Comparison of ENCODE assay signal across 19 mouse cellular contexts in genomic region chr19:40679632-40680031, GRCm38 (mm10).
DNase-seq lines count a peak whose midpoint lies in the region; ATAC-seq and TF ChIP-seq lines count a peak whose summit lies in the region.
"Had no signal": no experiment of that assay in that cellular context is flagged by ENCODE, and none has a peak within 500 bp of the region (broad histone marks: within the 10 kb centered on the region; RNA-seq: fewer than 3 reads in every experiment).

No protein-coding gene starts in this region.

- peak overlapping the region; percentile 68 for H3K27ac ChIP-seq in spleen, adult 2 months (ENCODE audit: insufficient read depth, low read length)
- no peak overlapping the region for H3K27ac ChIP-seq in forebrain, embryonic 14.5 days (ENCODE audit: low read depth, low read length)
- H3K27ac ChIP-seq: layer of hippocampus, adult 2 months; limb, embryonic 13.5 days; liver, embryonic 14.5 days; neural tube, embryonic 12.5 days had no signal

- no peak overlapping the region for H3K9ac ChIP-seq in forebrain, embryonic 14.5 days (ENCODE audit: low read length)
- H3K9ac ChIP-seq: forebrain, postnatal 0 days; heart, embryonic 15.5 days; limb, embryonic 13.5 days; liver, embryonic 14.5 days; neural tube, embryonic 12.5 days had no signal

- no peak for TF ChIP-seq CTCF in spleen, adult 2 months (IDR thresholded peaks at IDR 0.05; ENCODE audit: extremely low read depth, insufficient read depth, insufficient read length, insufficient replicate concordance)

- H3K9me3 ChIP-seq in forebrain, embryonic 14.5 days (replicated peaks; ENCODE audit: control insufficient read depth, low read length) = no peaks in the 10 kb centered on the region
- H3K9me3 ChIP-seq: heart, embryonic 15.5 days; limb, embryonic 13.5 days; megakaryocyte, embryonic 14.5 days; neural tube, embryonic 12.5 days had no signal

- no peak overlapping the region for H3K4me3 ChIP-seq in spleen, adult 2 months (ENCODE audit: extremely low read depth, insufficient read depth, insufficient read length)
- no peak overlapping the region for H3K4me3 ChIP-seq in forebrain, embryonic 14.5 days (ENCODE audit: low read depth, low read length)
- H3K4me3 ChIP-seq: heart, embryonic 15.5 days; layer of hippocampus, adult 2 months; limb, embryonic 13.5 days; neural tube, embryonic 12.5 days had no signal

- ATAC-seq in CD4-positive, CD25-positive, alpha-beta regulatory T cell, adult 4 months = peak; percentile 81
- ATAC-seq in erythroblast, adult 5-6 weeks (replicated peaks; ENCODE audit: low FRiP score, poor library complexity, severe bottlenecking) = 0 out of 2 replicates have a peak, but pooled peaks have one; percentile 30
- no peak for ATAC-seq in forebrain, embryonic 14.5 days
- ATAC-seq: forebrain, postnatal 0 days; hindbrain, embryonic 16.5 days had no signal

- H3K27me3 ChIP-seq in spleen, adult 2 months (ENCODE audit: control insufficient read depth, insufficient read depth, low read length) = no peaks in the 10 kb centered on the region
- no peaks in the 10 kb centered on the region for H3K27me3 ChIP-seq in forebrain, embryonic 14.5 days (replicated peaks; ENCODE audit: control insufficient read depth, insufficient read depth, low read length)
- H3K27me3 ChIP-seq: heart, embryonic 15.5 days; limb, embryonic 13.5 days; megakaryocyte, embryonic 14.5 days; neural tube, embryonic 12.5 days had no signal

- no peak for DNase-seq in spleen, adult 2 months (ENCODE audit: low read depth in 1 of 2, low spot score in 2 of 2)
- DNase-seq in spleen, adult 18-20 months = no peak
- peak; percentile 37 to 47 for DNase-seq in natural killer cell, adult 2 months (ENCODE audit: low spot score in 2 of 2)
- no peak for DNase-seq in forebrain, embryonic 14.5 days (ENCODE audit: low spot score)
- DNase-seq in adrenal gland, postnatal 25 days = no peak
- DNase-seq: cerebellum, postnatal 10 days; embryo, embryonic 11 days; forebrain, postnatal 0 days; layer of hippocampus, postnatal 36 days; right cerebral cortex, adult 18-20 months had no signal

- no peak overlapping the region for H3K4me2 ChIP-seq in forebrain, embryonic 14.5 days (ENCODE audit: low read length)
- H3K4me2 ChIP-seq: limb, embryonic 13.5 days; neural tube, embryonic 12.5 days had no signal

- no peaks in the 10 kb centered on the region for H3K36me3 ChIP-seq in spleen, adult 2 months (ENCODE audit: control insufficient read depth, insufficient read depth, low read length)
- H3K36me3 ChIP-seq in forebrain, embryonic 14.5 days (ENCODE audit: control insufficient read depth, insufficient read depth, low read length) = no peaks in the 10 kb centered on the region
- H3K36me3 ChIP-seq: heart, embryonic 15.5 days; limb, embryonic 13.5 days; neural tube, embryonic 12.5 days had no signal

- WGBS in spleen, adult 2 months = 40% methylated on average over 3 of the region's 3 CpGs
- WGBS in forebrain, embryonic 14.5 days = 95% methylated on average over 3 of the region's 3 CpGs

- no peak for TF ChIP-seq POLR2A in spleen, adult 2 months (IDR thresholded peaks at IDR 0.05; ENCODE audit: low read depth, low read length)

- peaks cover 28% of the 10 kb centered on the region; the same call in 1 of the 2 replicates for H3K4me1 ChIP-seq in spleen, adult 2 months (ENCODE audit: control insufficient read depth, insufficient read depth, insufficient read length)
- H3K4me1 ChIP-seq in forebrain, embryonic 14.5 days (ENCODE audit: control insufficient read depth, insufficient read depth, low read length) = no peaks in the 10 kb centered on the region
- H3K4me1 ChIP-seq: limb, embryonic 13.5 days; neural tube, embryonic 12.5 days had no signal

Comparison
In these comparisons a context has a peak if more than half of its experiments do, and no peak if none do; other contexts are left out.
1. DNase-seq: peak in natural killer cell, adult 2 months (2 of 2); none in spleen, adult 2 months (0 of 2), spleen, adult 18-20 months (0 of 2), forebrain, embryonic 14.5 days (single experiment) and adrenal gland, postnatal 25 days (single experiment).